Mouse (Mus musculus) kidney, embryonic 14.5 days (tissue): ENCODE results near the gene Cops3. TPM values are rescaled to one million over a fixed set of nuclear protein-coding genes. Genes with fewer than 3 reads are reported as not detected.
A peak's percentile ranks its signal among the peaks of the same experiment; 100 is the strongest.

Source experiments
- ATAC-seq: fragments of 200-750 bp; cut with Nextera tagmentation; 2 replicates; pipeline ENCODE4 v1.8.0; 2017; ENCODE audit warnings: moderate number of reproducible peaks, mild to moderate bottlenecking, moderate TSS enrichment, moderate library complexity; ENCODE audit not compliant: low FRiP score, low TSS enrichment
- H3K27ac ChIP-seq: fragments of 300-500 bp; sonication (generic); 2 replicates; pipeline ENCODE4 v1.5.1; 2014; ENCODE audit warnings: low read depth, mild to moderate bottlenecking, low read length, moderate library complexity, mixed read lengths
- H3K27me3 ChIP-seq: fragments of 300-500 bp; sonication (generic); 2 replicates; pipeline ENCODE4 v1.6.1; 2014; ENCODE audit warnings: mild to moderate bottlenecking, low read length; ENCODE audit not compliant: control insufficient read depth, insufficient read depth
- H3K36me3 ChIP-seq: fragments of 300-500 bp; sonication (generic); 2 replicates; pipeline ENCODE4 v1.6.1; 2014; ENCODE audit warnings: low read length, mixed read lengths; ENCODE audit not compliant: control insufficient read depth, insufficient read depth
- H3K4me1 ChIP-seq: fragments of 300-500 bp; sonication (generic); 2 replicates; pipeline ENCODE4 v1.6.1; 2014; ENCODE audit warnings: low read length, mixed read lengths; ENCODE audit not compliant: control insufficient read depth, insufficient read depth
- H3K4me2 ChIP-seq: fragments of 300-500 bp; sonication (generic); replicated peaks from 2 replicates; pipeline ENCODE4 v1.6.1; 2014; ENCODE audit warnings: low read depth, mild to moderate bottlenecking, low read length
- H3K4me3 ChIP-seq: fragments of 300-500 bp; sonication (generic); 2 replicates; pipeline ENCODE4 v1.5.1; 2014; ENCODE audit warnings: mild to moderate bottlenecking, low read length
- H3K9ac ChIP-seq: fragments of 300-500 bp; sonication (generic); 2 replicates; pipeline ENCODE4 v1.6.1; 2014; ENCODE audit warnings: low read depth, mild to moderate bottlenecking, low read length, moderate library complexity
- H3K9me3 ChIP-seq: fragments of 300-500 bp; sonication (generic); 2 replicates; pipeline ENCODE4 v1.6.1; 2016; ENCODE audit warnings: low read length; ENCODE audit not compliant: control insufficient read depth
- WGBS: fragments of 180-500 bp; shearing (Covaris S2); extraction: QIAGEN DNeasy Blood & Tissue Kit; methylation state at CpG from one replicate; pipeline ENCODE4 v1.1.7; 2014; 5-methylcytosine and 5-hydroxymethylcytosine counted together
- polyA plus RNA-seq: library from polyadenylated mRNA; unstranded; fragments of >200 nt; fragmentation: Nextera tagmentation; extraction: Ambion mirVana; gene quantifications from 2 replicates; pipeline ENCODE4 v1.2.1, GENCODE M21; 2014

The Cops3 gene
- polyA plus RNA-seq, 1 experiment from 2014 or later: 241 TPM

- H3K4me3 ChIP-seq: no peak overlapping the region
- no peak overlapping the region for H3K27ac ChIP-seq
- H3K36me3 ChIP-seq: peaks cover 42% of the 10 kb centered on the region
- H3K9ac ChIP-seq: no peak overlapping the region
- H3K4me1 ChIP-seq: no peaks in the 10 kb centered on the region
- WGBS: 89% methylated on average over 6 of the region's 6 CpGs
- H3K9me3 ChIP-seq: no peaks in the 10 kb centered on the region
- no peak overlapping the region for H3K4me2 ChIP-seq
- no peak for ATAC-seq
- H3K27me3 ChIP-seq: no peaks in the 10 kb centered on the region
Observed at GRCm38 (mm10) chr11:59815482-59816065, 24.1 kb downstream of the Cops3 start.

- 81% methylated on average over 6 of the region's 6 CpGs for WGBS
- Histone ChIP-seq H3K4me1 (no peaks in the 10 kb centered on the region), H3K36me3 (peaks cover 35% of the 10 kb centered on the region), H3K27ac (no peak overlapping the region), H3K27me3 (no peaks in the 10 kb centered on the region), H3K4me3 (no peak overlapping the region), H3K4me2 (no peak overlapping the region), H3K9me3 (no peaks in the 10 kb centered on the region), H3K9ac (no peak overlapping the region)
- ATAC-seq: no peak
Observed at GRCm38 (mm10) chr11:59814936-59815335, 24.7 kb downstream of the Cops3 start.

GRCm38 (mm10) chr11:59814311-59814710 lies 25.3 kb downstream of the Cops3 start:
- ATAC-seq: no peak
- 90% methylated on average over 1 of the region's 1 CpGs for WGBS

DNA sequence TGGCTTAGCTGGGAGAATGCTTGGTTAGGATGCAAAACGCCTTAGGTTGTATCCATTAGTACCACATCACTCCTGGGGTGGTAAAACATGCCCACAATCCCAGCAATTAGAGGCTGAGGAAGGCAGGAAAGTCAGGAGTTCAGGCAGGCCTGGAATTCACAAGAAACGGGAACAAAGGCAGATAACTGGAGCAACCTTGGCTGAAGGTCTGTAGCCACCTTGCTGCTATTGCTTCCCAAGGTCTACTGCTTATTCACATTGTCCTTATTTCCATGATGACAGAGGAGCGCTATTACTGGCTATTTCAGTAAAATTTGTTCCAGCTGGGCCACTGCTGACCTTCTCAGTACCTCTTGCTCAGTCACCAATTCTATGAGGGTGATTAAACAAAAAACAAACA lies 26.4 kb downstream of the Cops3 start:
- H3K9me3 ChIP-seq: no peaks in the 10 kb centered on the region
- no peaks in the 10 kb centered on the region for H3K27me3 ChIP-seq
- no peak overlapping the region for H3K9ac ChIP-seq
- H3K4me3 ChIP-seq: no peak overlapping the region
- ATAC-seq: no peak
- peaks cover 8% of the 10 kb centered on the region for H3K4me1 ChIP-seq
- H3K36me3 ChIP-seq: peaks cover 19% of the 10 kb centered on the region
- whole genome bisulfite sequencing: 46% methylated on average over 3 of the region's 3 CpGs
- no peak overlapping the region for H3K4me2 ChIP-seq
- no peak overlapping the region for H3K27ac ChIP-seq

More at GRCm38 (mm10) chr11:59814311-59814710, 25.3 kb downstream of the Cops3 start:
- Histone ChIP-seq H3K27ac (no peak overlapping the region), H3K36me3 (peaks cover 30% of the 10 kb centered on the region), H3K4me1 (no peaks in the 10 kb centered on the region), H3K4me3 (no peak overlapping the region), H3K4me2 (no peak overlapping the region), H3K9me3 (no peaks in the 10 kb centered on the region), H3K9ac (no peak overlapping the region), H3K27me3 (no peaks in the 10 kb centered on the region)

DNA sequence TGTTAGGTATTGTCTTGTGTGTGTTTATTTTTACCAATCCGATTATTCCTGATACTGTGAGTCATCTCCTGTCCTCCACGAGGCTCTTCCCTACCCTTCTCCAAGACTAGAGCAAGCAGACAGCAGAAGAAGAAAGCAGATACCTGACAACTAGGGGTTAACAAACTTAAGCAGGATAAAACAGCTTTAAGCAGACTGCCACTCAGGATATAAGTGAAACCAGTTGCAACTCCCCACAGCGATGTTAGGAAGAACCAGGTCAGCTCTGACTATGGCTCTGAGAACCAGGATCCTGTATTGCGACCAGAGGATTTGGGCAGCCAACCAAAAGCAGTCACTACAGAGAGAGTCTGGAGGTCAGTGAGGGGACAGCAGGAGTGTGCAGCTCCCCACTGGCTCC lies 28.4 kb downstream of the Cops3 start:
- peaks cover 14% of the 10 kb centered on the region for H3K36me3 ChIP-seq
- H3K4me2 ChIP-seq: no peak overlapping the region
- no peak overlapping the region for H3K9ac ChIP-seq
- no peak overlapping the region for H3K27ac ChIP-seq
- H3K4me3 ChIP-seq: no peak overlapping the region
- no peaks in the 10 kb centered on the region for H3K9me3 ChIP-seq
- H3K27me3 ChIP-seq: no peaks in the 10 kb centered on the region
- WGBS: 66% methylated on average over 4 of the region's 4 CpGs
- H3K4me1 ChIP-seq: peaks cover 8% of the 10 kb centered on the region
- ATAC-seq: no peak

DNA sequence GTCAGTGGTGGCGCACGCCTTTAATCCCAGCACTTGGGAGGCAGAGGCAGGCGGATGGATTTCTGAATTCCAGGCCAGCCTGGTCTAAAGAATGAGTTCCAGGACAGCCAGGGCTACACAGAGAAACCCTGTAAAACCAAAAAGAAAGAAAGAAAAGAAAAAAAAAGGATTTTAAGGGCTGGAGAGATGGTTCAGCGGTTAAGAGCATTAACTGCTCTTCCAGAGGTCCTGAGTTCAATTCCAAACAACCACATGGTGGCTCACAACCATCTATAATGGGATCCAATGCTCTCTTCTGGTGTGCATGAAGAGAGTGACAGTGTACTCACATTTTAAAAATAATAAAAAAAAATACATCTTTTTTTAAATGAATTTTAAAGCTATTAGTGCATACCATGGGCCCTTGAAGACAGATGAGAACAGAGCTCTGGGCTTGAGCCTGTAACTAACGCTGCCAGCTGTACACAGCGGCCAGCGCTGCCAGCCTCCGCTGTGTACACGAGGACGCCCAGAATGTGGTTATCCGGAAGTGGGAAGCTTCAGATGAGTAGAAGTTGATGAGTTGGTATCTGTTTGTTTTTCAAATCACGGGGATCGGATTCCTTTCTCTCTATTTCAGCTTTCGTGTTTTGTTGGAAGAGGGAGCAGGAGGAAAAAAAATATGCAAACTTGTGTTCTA lies 29.0 kb downstream of the Cops3 start:
- Histone ChIP-seq H3K4me2 (peak overlapping the region; percentile 63), H3K4me3 (peak overlapping the region; percentile 83), H3K4me1 (peaks cover 8% of the 10 kb centered on the region), H3K36me3 (peaks cover 17% of the 10 kb centered on the region), H3K9me3 (no peaks in the 10 kb centered on the region), H3K27ac (peak overlapping the region; percentile 97), H3K9ac (peak overlapping the region; percentile 93; the same call in 1 of the 2 replicates), H3K27me3 (no peaks in the 10 kb centered on the region)
- 68% methylated on average over 14 of the region's 14 CpGs for WGBS
- no peak for ATAC-seq

GRCm38 (mm10) chr11:59809670-59810474 lies 29.8 kb downstream of the Cops3 start, which contains the start of gene Flcn:
TSS of gene Flcn (minus strand) at chr11:59810016.
- peak within 1 kb of the TSS; percentile 83 for H3K4me3 ChIP-seq
- H3K36me3 ChIP-seq: peaks cover 17% of the 10 kb centered on the region
- no peaks in the 10 kb centered on the region for H3K27me3 ChIP-seq
- H3K27ac ChIP-seq: peak within 1 kb of the TSS; percentile 97
- H3K4me2 ChIP-seq: peak within 1 kb of the TSS; percentile 63
- peaks cover 8% of the 10 kb centered on the region for H3K4me1 ChIP-seq
- no peaks in the 10 kb centered on the region for H3K9me3 ChIP-seq
- peak; percentile 95 for ATAC-seq
- H3K9ac ChIP-seq: peak within 1 kb of the TSS; percentile 93
- WGBS: 0% methylated on average over 52 of the region's 52 CpGs

- Histone ChIP-seq H3K4me1 (peaks cover 8% of the 10 kb centered on the region), H3K36me3 (peaks cover 21% of the 10 kb centered on the region), H3K27me3 (no peaks in the 10 kb centered on the region), H3K27ac (peak overlapping the region; percentile 97), H3K4me3 (peak overlapping the region; percentile 83), H3K4me2 (peak overlapping the region; percentile 63), H3K9me3 (no peaks in the 10 kb centered on the region), H3K9ac (peak overlapping the region; percentile 93)
- ATAC-seq: peak; percentile 14
- under 1% methylated on average over 15 of the region's 15 CpGs for WGBS
Observed at GRCm38 (mm10) chr11:59809071-59809669, 30.5 kb downstream of the Cops3 start.
